Mouse (Mus musculus): ENCODE data around the gene Cox6a1. TPM values are rescaled to one million over a fixed set of nuclear protein-coding genes. Genes with fewer than 3 reads are reported as not detected.

Gene Cox6a1
- polyA plus RNA-seq, 1 experiment from 2014 or later, result 938 TPM

DNA sequence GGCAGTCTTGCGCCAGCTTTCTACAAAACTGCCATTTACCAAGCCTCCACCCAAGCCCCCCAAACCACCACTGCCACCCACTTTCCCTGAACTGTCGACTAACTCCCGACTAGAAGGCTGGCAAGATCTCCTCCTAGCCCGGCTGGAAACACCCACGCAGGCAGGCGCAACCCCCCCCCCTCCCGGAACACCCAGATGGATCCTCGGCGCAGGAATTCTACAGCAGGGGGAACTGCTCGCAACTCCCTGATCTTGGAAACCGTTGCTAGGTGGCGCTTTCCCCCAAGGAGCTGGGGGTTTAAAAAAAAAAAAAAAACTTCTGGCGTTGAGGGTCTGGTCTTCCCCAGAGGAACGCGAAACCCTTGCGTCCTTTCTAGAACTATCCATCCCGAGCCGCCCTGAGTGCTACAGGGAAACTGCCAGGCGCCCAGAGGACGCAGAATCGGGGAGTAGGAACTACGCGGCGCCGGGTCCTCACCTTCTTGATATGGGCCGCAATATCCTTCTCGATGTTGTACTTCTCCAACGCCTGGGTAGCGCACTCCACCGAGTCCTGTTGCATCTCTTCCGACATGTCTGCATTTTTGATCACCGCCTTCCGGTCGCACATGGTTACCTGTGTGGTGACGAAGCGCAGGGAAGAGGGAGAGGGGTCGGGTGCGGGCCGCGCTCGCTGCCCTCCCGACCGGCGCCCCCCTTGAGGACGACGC lies 48.6 kb downstream of the Cox6a1 start:
- Histone ChIP-seq H3K4me2 (ENCODE audit: low read length) (peak overlapping the region; percentile 87), H3K9me3 (ENCODE audit: control insufficient read depth, low read length) (no peaks in the 10 kb centered on the region), H3K36me3 (ENCODE audit: control insufficient read depth, insufficient read depth, low read length) (peaks cover 40% of the 10 kb centered on the region), H3K27me3 (ENCODE audit: control insufficient read depth, insufficient read depth, low read length) (peaks cover 4% of the 10 kb centered on the region; the same call in 1 of the 2 replicates), H3K27ac (replicated peaks; ENCODE audit: low read depth, low read length) (peak overlapping the region; percentile 89), H3K4me3 (replicated peaks; ENCODE audit: low read depth, low read length) (peak overlapping the region; percentile 80), H3K9ac (replicated peaks; ENCODE audit: low read length) (peak overlapping the region; percentile 85), H3K4me1 (ENCODE audit: control insufficient read depth, insufficient read depth, low read length) (peaks cover 19% of the 10 kb centered on the region)
- DNase-seq (peak; percentile 86), ATAC-seq (ENCODE audit: low FRiP score, low TSS enrichment) (peak; percentile 49)
- WGBS, result under 1% methylated on average over 46 of the region's 46 CpGs

- Histone ChIP-seq H3K9me3 (ENCODE audit: control insufficient read depth, low read length) (no peaks in the 10 kb centered on the region), H3K4me1 (ENCODE audit: control insufficient read depth, insufficient read depth, low read length) (peaks cover 14% of the 10 kb centered on the region), H3K36me3 (ENCODE audit: control insufficient read depth, insufficient read depth, low read length) (peaks cover 64% of the 10 kb centered on the region), H3K4me2 (ENCODE audit: low read length) (no peak overlapping the region), H3K27me3 (ENCODE audit: control insufficient read depth, insufficient read depth, low read length) (no peaks in the 10 kb centered on the region), H3K4me3 (replicated peaks; ENCODE audit: low read depth, low read length) (no peak overlapping the region), H3K9ac (replicated peaks; ENCODE audit: low read length) (no peak overlapping the region), H3K27ac (replicated peaks; ENCODE audit: low read depth, low read length) (no peak overlapping the region)
- DNase-seq (no peak), ATAC-seq (ENCODE audit: low FRiP score, low TSS enrichment) (no peak)
- WGBS, result 90% methylated on average over 10 of the region's 10 CpGs
These were observed 52.4 kb downstream of the Cox6a1 start for GRCm38 (mm10) chr5:115296347-115296746.

Other genes with a start within 250 kb of the Cox6a1 start
- gene Acads, start 229.6 kb downstream of the Cox6a1 start, polyA plus RNA-seq (2014; fragmentation: Nextera tagmentation; extraction: Ambion mirVana), result 13.8 and 14.6 TPM in 2 replicates
- 29.1 and 37.2 TPM in 2 replicates for gene Unc119b, start 214.0 kb downstream of the Cox6a1 start, polyA plus RNA-seq (2014; fragmentation: Nextera tagmentation; extraction: Ambion mirVana)
- 14.6 and 18.6 TPM in 2 replicates for gene Mlec, start 190.8 kb downstream of the Cox6a1 start, polyA plus RNA-seq (2014; fragmentation: Nextera tagmentation; extraction: Ambion mirVana)
- 6.6 and 6.9 TPM in 2 replicates for gene Cabp1, start 154.6 kb downstream of the Cox6a1 start, polyA plus RNA-seq (2014; fragmentation: Nextera tagmentation; extraction: Ambion mirVana)
- 95.6 and 106 TPM in 2 replicates for gene Pop5, start 113.1 kb downstream of the Cox6a1 start, polyA plus RNA-seq (2014; fragmentation: Nextera tagmentation; extraction: Ambion mirVana)
- gene Rnf10, start 76.1 kb downstream of the Cox6a1 start, polyA plus RNA-seq (2014; fragmentation: Nextera tagmentation; extraction: Ambion mirVana), result 96.5 and 122 TPM in 2 replicates
- gene Coq5, start 69.3 kb downstream of the Cox6a1 start, polyA plus RNA-seq (2014; fragmentation: Nextera tagmentation; extraction: Ambion mirVana), result 49.6 and 50.0 TPM in 2 replicates
- 1,201 and 1,312 TPM in 2 replicates for gene Dynll1, start 48.0 kb downstream of the Cox6a1 start, polyA plus RNA-seq (2014; fragmentation: Nextera tagmentation; extraction: Ambion mirVana)
- 132 and 150 TPM in 2 replicates for gene Srsf9, start 21.8 kb downstream of the Cox6a1 start, polyA plus RNA-seq (2014; fragmentation: Nextera tagmentation; extraction: Ambion mirVana)
- gene Gatc, start 7.8 kb downstream of the Cox6a1 start, polyA plus RNA-seq (2014; fragmentation: Nextera tagmentation; extraction: Ambion mirVana), result 38.2 and 43.4 TPM in 2 replicates
- gene Triap1, start 7.8 kb downstream of the Cox6a1 start, polyA plus RNA-seq (2014; fragmentation: Nextera tagmentation; extraction: Ambion mirVana), result 48.4 and 50.1 TPM in 2 replicates
- 71.6 and 101 TPM in 2 replicates for gene Msi1, start 80.6 kb upstream of the Cox6a1 start, polyA plus RNA-seq (2014; fragmentation: Nextera tagmentation; extraction: Ambion mirVana)
- gene Pla2g1b, start 117.3 kb upstream of the Cox6a1 start, polyA plus RNA-seq (2014; fragmentation: Nextera tagmentation; extraction: Ambion mirVana), result not detected in 2 replicates
- gene Sirt4, start 135.7 kb upstream of the Cox6a1 start, polyA plus RNA-seq (2014; fragmentation: Nextera tagmentation; extraction: Ambion mirVana), result 23.8 and 25.9 TPM in 2 replicates
- 10.9 and 11.3 TPM in 2 replicates for gene Pxn, start 157.7 kb upstream of the Cox6a1 start, polyA plus RNA-seq (2014; fragmentation: Nextera tagmentation; extraction: Ambion mirVana)
- gene Rplp0, start 210.5 kb upstream of the Cox6a1 start, polyA plus RNA-seq (2014; fragmentation: Nextera tagmentation; extraction: Ambion mirVana), result 1,038 and 1,071 TPM in 2 replicates
- gene Gcn1l1, start 216.3 kb upstream of the Cox6a1 start, polyA plus RNA-seq (2014; fragmentation: Nextera tagmentation; extraction: Ambion mirVana), result 40.5 and 51.2 TPM in 2 replicates